Mouse (Mus musculus) hindbrain, postnatal 0 days (tissue): ENCODE measurements around the gene Slc7a7. TPM values are rescaled to one million over a fixed set of nuclear protein-coding genes. Genes with fewer than 3 reads are reported as not detected.

Experiments used
- ATAC-seq: fragments of 200-750 bp; cut with Nextera tagmentation; 2 replicates; pipeline ENCODE4 v1.8.0; 2017; ENCODE audit warnings: mild to moderate bottlenecking, moderate TSS enrichment, moderate library complexity
- DNase-seq: peaks from one replicate; pipeline ENCODE4 v3.0.0-alpha.2; 2015; ENCODE audit warnings: low spot score
- H3K27ac ChIP-seq: fragments of 300-500 bp; sonication (generic); 2 replicates; pipeline ENCODE4 v1.5.1; 2014; ENCODE audit warnings: mild to moderate bottlenecking
- H3K27me3 ChIP-seq: fragments of 300-500 bp; sonication (generic); 2 replicates; pipeline ENCODE4 v1.6.1; 2014; ENCODE audit warnings: low read length, mixed read lengths; ENCODE audit not compliant: insufficient read depth
- H3K36me3 ChIP-seq: fragments of 300-500 bp; sonication (generic); 2 replicates; pipeline ENCODE4 v1.6.1; 2014; ENCODE audit warnings: low read length, mixed read lengths; ENCODE audit not compliant: insufficient read depth
- H3K4me1 ChIP-seq: fragments of 300-500 bp; sonication (generic); 2 replicates; pipeline ENCODE4 v1.6.1; 2014; ENCODE audit warnings: antibody characterized with exemption, low read length, mixed read lengths; ENCODE audit not compliant: insufficient read depth
- H3K4me2 ChIP-seq: fragments of 300-500 bp; sonication (generic); 2 replicates; pipeline ENCODE4 v1.6.1; 2014; ENCODE audit warnings: low read depth, mild to moderate bottlenecking, low read length, moderate library complexity, mixed read lengths
- H3K4me3 ChIP-seq: fragments of 300-500 bp; sonication (generic); 2 replicates; pipeline ENCODE4 v1.5.1; 2014; ENCODE audit warnings: low read length
- H3K9ac ChIP-seq: fragments of 300-500 bp; sonication (generic); replicated peaks from 2 replicates; pipeline ENCODE4 v1.6.1; 2014; ENCODE audit warnings: mild to moderate bottlenecking, low read length, moderate library complexity, mixed read lengths
- H3K9me3 ChIP-seq: fragments of 300-500 bp; sonication (generic); 2 replicates; pipeline ENCODE4 v1.6.1; 2016; ENCODE audit warnings: low read length, mixed read lengths
- CTCF ChIP-seq: IDR thresholded peaks from 2 replicates; pipeline ENCODE4 v1.5.1; 2016; ENCODE audit warnings: antibody characterized with exemption, control low read depth, low read depth
- WGBS: fragments of 180-500 bp; shearing (Covaris S2); extraction: QIAGEN DNeasy Blood & Tissue Kit; methylation state at CpG from one replicate; pipeline ENCODE4 v1.1.7; 2014; 5-methylcytosine and 5-hydroxymethylcytosine counted together
- polyA plus RNA-seq: library from polyadenylated mRNA; unstranded; fragments of >200 nt; fragmentation: Nextera tagmentation; extraction: Ambion mirVana; gene quantifications from 2 replicates; pipeline ENCODE4 v1.2.1, GENCODE M21; 2015
- total RNA-seq: library from RNA; depleted of rRNA; stranded (reverse); fragments of >200 nt; gene quantifications from 2 replicates; pipeline ENCODE4 v1.2.3, GENCODE M21; 2014

Slc7a7 gene
- total and polyA plus RNA-seq, 2 experiments from 2014 or later = 3.6 to 4.5 TPM

- TF ChIP-seq CTCF = peak; percentile 67
- no peak overlapping the region for H3K4me3 ChIP-seq
- H3K9ac ChIP-seq = no peak overlapping the region
- peak; percentile 36 for DNase-seq
- H3K4me2 ChIP-seq = no peak overlapping the region
- H3K4me1 ChIP-seq = 0 out of 2 replicates have a peak, but pooled peaks cover 3% of the 10 kb centered on the region
- no peak overlapping the region for H3K27ac ChIP-seq
- H3K27me3 ChIP-seq = no peaks in the 10 kb centered on the region
- no peaks in the 10 kb centered on the region for H3K9me3 ChIP-seq
- no peaks in the 10 kb centered on the region for H3K36me3 ChIP-seq
- no peak for ATAC-seq
- WGBS = 65% methylated on average over 5 of the region's 5 CpGs
Measured at GRCm38 (mm10) chr14:54423406-54423805, 5.8 kb upstream of the Slc7a7 start.

GRCm38 (mm10) chr14:54421014-54421413 lies 3.4 kb upstream of the Slc7a7 start:
- no peak overlapping the region for H3K4me2 ChIP-seq
- no peak for ATAC-seq

GRCm38 (mm10) chr14:54416830-54417229 lies 750 bp downstream of the Slc7a7 start:
- Histone ChIP-seq H3K9ac (no peak overlapping the region), H3K4me1 (no peaks in the 10 kb centered on the region), H3K36me3 (no peaks in the 10 kb centered on the region), H3K27me3 (no peaks in the 10 kb centered on the region), H3K4me2 (no peak overlapping the region), H3K9me3 (no peaks in the 10 kb centered on the region), H3K27ac (no peak overlapping the region), H3K4me3 (no peak overlapping the region)
- ATAC-seq (no peak), DNase-seq (no peak)
- no peak for TF ChIP-seq CTCF
- WGBS = 66% methylated on average over 4 of the region's 4 CpGs

More at GRCm38 (mm10) chr14:54421014-54421413, 3.4 kb upstream of the Slc7a7 start:
- H3K4me1 ChIP-seq = no peaks in the 10 kb centered on the region
- H3K4me3 ChIP-seq = no peak overlapping the region
- H3K9ac ChIP-seq = no peak overlapping the region
- WGBS = 73% methylated on average over 2 of the region's 2 CpGs
- no peaks in the 10 kb centered on the region for H3K9me3 ChIP-seq
- no peak for TF ChIP-seq CTCF
- H3K36me3 ChIP-seq = no peaks in the 10 kb centered on the region
- no peak for DNase-seq
- no peak overlapping the region for H3K27ac ChIP-seq
- no peaks in the 10 kb centered on the region for H3K27me3 ChIP-seq

DNA sequence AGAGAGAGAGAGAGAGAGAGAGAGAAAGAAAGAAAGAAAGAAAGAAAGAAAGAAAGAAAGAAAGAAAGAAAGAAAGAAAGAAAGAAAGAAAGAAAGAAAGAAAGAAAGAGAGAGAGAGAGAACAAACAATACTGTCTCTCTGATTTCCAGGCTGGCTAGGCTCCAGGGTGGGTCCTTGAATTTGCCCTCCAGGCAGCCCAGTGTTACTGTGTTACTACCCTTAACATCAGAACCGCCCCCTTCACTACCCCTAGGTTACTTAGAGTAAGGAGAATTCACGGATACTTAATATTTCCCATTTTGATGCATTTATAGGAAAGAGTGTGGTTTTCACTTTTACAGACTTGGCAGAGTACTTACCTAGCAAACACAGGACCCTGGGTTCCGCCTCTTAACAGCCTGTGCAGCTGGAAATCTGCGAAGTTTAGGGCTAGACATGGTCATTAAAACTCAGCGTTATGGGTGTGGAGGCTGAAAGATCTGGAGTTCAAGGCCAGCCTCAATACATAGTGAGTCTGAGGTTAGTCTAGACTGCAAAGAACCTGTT lies 1.3 kb downstream of the Slc7a7 start:
- TF ChIP-seq CTCF = no peak
- Histone ChIP-seq H3K36me3 (no peaks in the 10 kb centered on the region), H3K4me3 (no peak overlapping the region), H3K4me2 (no peak overlapping the region), H3K27me3 (no peaks in the 10 kb centered on the region), H3K27ac (no peak overlapping the region), H3K9me3 (no peaks in the 10 kb centered on the region), H3K4me1 (no peaks in the 10 kb centered on the region), H3K9ac (no peak overlapping the region)
- no peak for DNase-seq
- ATAC-seq = no peak
- WGBS = 48% methylated on average over 5 of the region's 5 CpGs

DNA sequence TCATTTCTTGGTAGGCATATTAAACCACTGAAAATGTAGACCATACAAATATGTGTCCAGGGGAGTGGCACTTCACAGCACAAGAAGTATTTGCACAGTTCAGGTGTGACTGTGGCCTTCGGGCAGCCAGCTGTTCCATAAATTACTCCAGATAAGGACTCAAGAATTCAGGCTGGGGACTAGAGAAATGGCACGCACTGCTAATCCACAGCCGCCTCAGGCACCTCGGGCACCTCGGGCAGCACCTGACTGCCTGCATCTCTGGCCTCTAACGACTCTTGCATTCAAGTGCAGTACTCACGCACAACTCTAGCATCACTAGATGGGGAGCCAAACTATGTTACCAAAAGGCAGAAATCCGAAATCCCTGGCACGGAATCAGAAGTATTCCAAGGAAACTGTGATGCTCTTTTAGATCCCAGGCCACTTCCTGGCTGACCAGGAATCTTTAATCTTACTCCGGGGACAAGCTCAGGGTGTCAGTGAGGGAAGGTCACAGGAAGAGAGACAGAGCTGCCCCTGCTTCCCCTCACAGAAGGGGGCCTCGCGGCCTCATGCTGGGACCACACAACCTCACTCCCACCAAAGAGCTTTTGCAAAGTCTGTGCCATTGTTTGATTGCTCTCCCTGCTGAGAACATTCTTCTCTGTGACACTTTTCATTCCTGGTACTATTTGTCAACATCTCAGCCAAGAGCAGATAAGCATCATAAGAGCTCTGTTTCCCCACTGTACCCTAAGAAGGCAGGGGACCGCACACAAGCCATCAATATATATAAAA lies 2.1 kb downstream of the Slc7a7 start:
- Histone ChIP-seq H3K4me1 (no peaks in the 10 kb centered on the region), H3K27me3 (no peaks in the 10 kb centered on the region), H3K9me3 (no peaks in the 10 kb centered on the region), H3K36me3 (no peaks in the 10 kb centered on the region), H3K4me2 (no peak overlapping the region), H3K9ac (no peak overlapping the region), H3K27ac (no peak overlapping the region), H3K4me3 (no peak overlapping the region)
- 18% methylated on average over 13 of the region's 13 CpGs for WGBS
- TF ChIP-seq CTCF = no peak
- no peak for ATAC-seq
- no peak for DNase-seq

DNA sequence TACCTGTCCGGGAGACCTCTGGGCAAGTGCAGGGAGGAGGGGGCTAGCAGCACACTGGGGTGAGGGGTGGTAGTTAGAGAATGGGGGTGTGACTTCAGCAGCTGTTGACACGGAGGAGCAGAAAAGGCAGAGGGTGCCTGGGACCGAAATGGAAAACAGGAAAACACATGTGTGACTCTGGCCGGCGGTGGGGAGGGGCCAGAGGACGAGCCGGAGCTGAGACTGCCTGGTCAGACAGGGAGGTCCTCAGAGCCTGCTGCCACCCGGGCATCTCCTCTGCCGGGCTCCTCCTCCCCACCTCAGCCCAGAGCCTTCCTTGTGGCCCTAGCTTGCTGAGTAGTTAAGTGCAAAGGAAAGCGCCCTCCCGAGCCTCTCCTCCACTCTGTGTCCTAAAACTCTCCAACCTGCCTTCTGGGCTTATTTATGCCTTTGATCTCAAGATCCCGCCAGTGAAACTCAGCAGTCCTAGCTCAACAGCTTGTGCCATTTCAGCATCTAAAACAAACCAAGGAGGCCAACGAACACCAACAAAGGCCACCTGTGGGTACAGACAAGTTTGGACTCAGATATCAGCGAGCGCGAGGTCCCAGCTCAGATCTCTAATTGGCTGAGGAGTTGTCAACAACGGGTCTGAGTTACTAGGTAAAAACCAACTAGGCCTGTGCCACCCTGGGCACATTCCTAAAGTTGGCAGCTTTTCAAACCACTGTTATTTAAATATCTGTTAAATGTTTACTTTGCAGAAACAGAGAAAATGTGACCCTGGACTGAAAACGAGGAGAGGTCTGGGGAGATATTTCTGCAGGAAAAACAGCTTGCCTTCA lies 3.5 kb downstream of the Slc7a7 start:
- Histone ChIP-seq H3K4me2 (peak overlapping the region; percentile 34), H3K36me3 (no peaks in the 10 kb centered on the region), H3K9me3 (no peaks in the 10 kb centered on the region), H3K27ac (no peak overlapping the region), H3K4me3 (no peak overlapping the region), H3K4me1 (no peaks in the 10 kb centered on the region), H3K9ac (no peak overlapping the region; the same call in 1 of the 2 replicates), H3K27me3 (no peaks in the 10 kb centered on the region)
- DNase-seq (no peak), ATAC-seq (no peak)
- WGBS = 16% methylated on average over 18 of the region's 18 CpGs
- no peak for TF ChIP-seq CTCF
